Mouse (Mus musculus) cerebellum, adult 18-20 months (tissue): ENCODE measurements around the gene Gm10053.
A peak's percentile ranks its signal among the peaks of the same experiment; 100 is the strongest.
"Not testable (repeated sequence)": the region's sequence is repeated elsewhere in the genome, so short reads cannot be mapped to it uniquely, and the experiment has no call there.

Experiments used
- DNase-seq, 2 experiments: peaks; one replicate each; pipeline ENCODE4 v3.0.0; 2021

Gm10053 gene

GRCm38 (mm10) chr19:24875129-24875870 lies at the start of gene Gm10053:
Gm10053 (plus strand) TSS chr19:24875686.
- not testable (repeated sequence) for DNase-seq

GRCm38 (mm10) chr19:24842080-24842479 lies 33.4 kb upstream of the Gm10053 start:
- DNase-seq, result no peak

- no peak for DNase-seq
These were observed 30.4 kb upstream of the Gm10053 start for GRCm38 (mm10) chr19:24845007-24845546.

- DNase-seq, result no peak
These were observed 27.1 kb upstream of the Gm10053 start for GRCm38 (mm10) chr19:24848345-24848744.

- DNase-seq, result no peak
These were observed 26.6 kb upstream of the Gm10053 start for GRCm38 (mm10) chr19:24848844-24849243.

GRCm38 (mm10) chr19:24851456-24852315 lies 23.8 kb upstream of the Gm10053 start:
- DNase-seq, result no peak

GRCm38 (mm10) chr19:24861276-24861611 lies 14.2 kb upstream of the Gm10053 start:
- no peak for DNase-seq

GRCm38 (mm10) chr19:24861612-24862451 lies 13.7 kb upstream of the Gm10053 start, which contains the start of gene Pgm5:
Pgm5 (minus strand) TSS chr19:24861855.
- DNase-seq, result no peak

- no peak for DNase-seq
These were observed 10.1 kb upstream of the Gm10053 start for GRCm38 (mm10) chr19:24865436-24865835.

- DNase-seq, result peak; percentile 20 to 58
These were observed 4.3 kb upstream of the Gm10053 start for GRCm38 (mm10) chr19:24871037-24871635.

- no peak for DNase-seq
These were observed 1.6 kb upstream of the Gm10053 start for GRCm38 (mm10) chr19:24873873-24874272.

GRCm38 (mm10) chr19:24881237-24881636 lies 5.8 kb downstream of the Gm10053 start:
- no peak for DNase-seq

GRCm38 (mm10) chr19:24885504-24885903 lies 10.0 kb downstream of the Gm10053 start:
- DNase-seq, result peak; percentile 39 to 49

GRCm38 (mm10) chr19:24886888-24887287 lies 11.4 kb downstream of the Gm10053 start:
- no peak for DNase-seq

GRCm38 (mm10) chr19:24896536-24896935 lies 21.1 kb downstream of the Gm10053 start:
- DNase-seq, result no peak

GRCm38 (mm10) chr19:24897006-24897895 lies 21.8 kb downstream of the Gm10053 start:
- no peak for DNase-seq

GRCm38 (mm10) chr19:24897896-24898736 lies 22.6 kb downstream of the Gm10053 start:
- no peak for DNase-seq

- DNase-seq, result no peak
These were observed 23.5 kb downstream of the Gm10053 start for GRCm38 (mm10) chr19:24898737-24899577.
